Mouse (Mus musculus): ENCODE results near the gene Atrnl1. TPM values are rescaled to one million over a fixed set of nuclear protein-coding genes. Genes with fewer than 3 reads are reported as not detected.

Gene Atrnl1
- polyA plus RNA-seq, 1 experiment from 2014 or later = 5.2 TPM

DNA sequence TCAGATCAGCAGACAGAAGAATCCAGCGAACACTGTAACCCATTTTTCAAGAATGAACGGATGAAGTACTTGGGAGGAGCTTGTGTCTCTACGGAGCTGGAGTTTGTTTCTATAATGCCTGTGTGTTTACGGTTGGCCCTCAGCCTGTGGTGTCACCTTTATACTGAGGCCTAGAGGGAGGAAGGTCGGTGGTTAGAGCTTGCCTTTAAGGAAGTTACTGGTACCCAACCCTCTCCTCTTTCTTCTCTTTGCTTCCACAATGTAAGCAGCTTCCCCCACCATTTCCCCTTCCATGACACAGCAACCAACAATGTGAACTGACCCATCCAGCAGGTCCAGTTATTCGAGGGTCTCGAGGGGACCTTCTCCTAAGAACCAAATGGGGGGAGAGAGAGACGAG lies 475.9 kb downstream of the Atrnl1 start:
- 95% methylated on average over 8 of the region's 8 CpGs for WGBS
- H3K27ac ChIP-seq (replicated peaks; ENCODE audit: low read depth, low read length) = no peak overlapping the region
- no peaks in the 10 kb centered on the region for H3K27me3 ChIP-seq (ENCODE audit: control insufficient read depth, insufficient read depth, low read length)
- no peak overlapping the region for H3K4me3 ChIP-seq (ENCODE audit: low read depth, low read length)
- H3K9ac ChIP-seq (ENCODE audit: low read length) = no peak overlapping the region
- peaks cover 6% of the 10 kb centered on the region for H3K4me1 ChIP-seq (ENCODE audit: control insufficient read depth, insufficient read depth, low read length)
- DNase-seq (ENCODE audit: low spot score) (no peak), ATAC-seq (ENCODE audit: insufficient number of reproducible peaks, low FRiP score, low TSS enrichment, low read depth) (no peak)
- no peak overlapping the region for H3K4me2 ChIP-seq (ENCODE audit: low read depth, severe bottlenecking)
- no peaks in the 10 kb centered on the region for H3K9me3 ChIP-seq (ENCODE audit: control insufficient read depth, low read length)
- H3K36me3 ChIP-seq (ENCODE audit: control insufficient read depth, insufficient read depth, low read length) = no peaks in the 10 kb centered on the region

- no peak overlapping the region for H3K9ac ChIP-seq (ENCODE audit: low read length)
- H3K4me3 ChIP-seq (ENCODE audit: low read depth, low read length) = no peak overlapping the region
- no peak overlapping the region for H3K27ac ChIP-seq (replicated peaks; ENCODE audit: low read depth, low read length)
- H3K4me2 ChIP-seq (ENCODE audit: low read depth, severe bottlenecking) = no peak overlapping the region
- DNase-seq (ENCODE audit: low spot score) (no peak), ATAC-seq (ENCODE audit: insufficient number of reproducible peaks, low FRiP score, low TSS enrichment, low read depth) (no peak)
- no peaks in the 10 kb centered on the region for H3K27me3 ChIP-seq (ENCODE audit: control insufficient read depth, insufficient read depth, low read length)
- no peaks in the 10 kb centered on the region for H3K36me3 ChIP-seq (ENCODE audit: control insufficient read depth, insufficient read depth, low read length)
- no peaks in the 10 kb centered on the region for H3K9me3 ChIP-seq (ENCODE audit: control insufficient read depth, low read length)
- WGBS = 83% methylated on average over 1 of the region's 1 CpGs
- peaks cover 6% of the 10 kb centered on the region for H3K4me1 ChIP-seq (ENCODE audit: control insufficient read depth, insufficient read depth, low read length)
Measured at GRCm38 (mm10) chr19:58087901-58088300, 477.1 kb downstream of the Atrnl1 start.

DNA sequence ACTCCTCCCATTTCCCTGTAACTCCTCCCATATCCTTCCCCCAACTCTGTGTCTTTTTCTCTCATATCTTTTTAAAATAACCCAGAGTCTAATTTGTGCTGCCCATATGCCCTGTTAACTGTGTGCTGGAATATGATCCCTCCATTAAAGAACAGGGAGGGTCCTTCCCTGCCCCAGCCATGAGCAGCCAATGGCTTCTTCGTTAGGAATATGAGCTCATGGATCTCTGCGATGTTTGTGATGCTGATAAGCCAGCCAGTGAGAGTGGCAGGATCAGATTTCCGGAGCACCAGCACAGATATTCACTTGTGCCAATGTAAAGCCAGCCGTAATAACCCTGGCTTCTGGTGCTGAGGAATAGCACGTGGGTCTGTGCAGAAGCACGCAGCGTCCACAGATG lies 477.6 kb downstream of the Atrnl1 start:
- DNase-seq (ENCODE audit: low spot score) (no peak), ATAC-seq (ENCODE audit: insufficient number of reproducible peaks, low FRiP score, low TSS enrichment, low read depth) (peak; percentile 60; the same call in 1 of the 2 replicates)
- Histone ChIP-seq H3K4me3 (ENCODE audit: low read depth, low read length) (no peak overlapping the region), H3K27ac (replicated peaks; ENCODE audit: low read depth, low read length) (no peak overlapping the region), H3K9ac (ENCODE audit: low read length) (no peak overlapping the region), H3K27me3 (ENCODE audit: control insufficient read depth, insufficient read depth, low read length) (no peaks in the 10 kb centered on the region), H3K4me2 (ENCODE audit: low read depth, severe bottlenecking) (no peak overlapping the region), H3K9me3 (ENCODE audit: control insufficient read depth, low read length) (no peaks in the 10 kb centered on the region), H3K36me3 (ENCODE audit: control insufficient read depth, insufficient read depth, low read length) (no peaks in the 10 kb centered on the region), H3K4me1 (ENCODE audit: control insufficient read depth, insufficient read depth, low read length) (peaks cover 6% of the 10 kb centered on the region)
- 42% methylated on average over 7 of the region's 7 CpGs for WGBS

- no peak overlapping the region for H3K9ac ChIP-seq (ENCODE audit: low read length)
- H3K27me3 ChIP-seq (ENCODE audit: control insufficient read depth, insufficient read depth, low read length) = no peaks in the 10 kb centered on the region
- ATAC-seq (ENCODE audit: insufficient number of reproducible peaks, low FRiP score, low TSS enrichment, low read depth) (no peak), DNase-seq (ENCODE audit: low spot score) (no peak)
- H3K9me3 ChIP-seq (ENCODE audit: control insufficient read depth, low read length) = no peaks in the 10 kb centered on the region
- 93% methylated on average over 16 of the region's 16 CpGs for WGBS
- H3K4me2 ChIP-seq (ENCODE audit: low read depth, severe bottlenecking) = no peak overlapping the region
- H3K27ac ChIP-seq (replicated peaks; ENCODE audit: low read depth, low read length) = no peak overlapping the region
- peaks cover 18% of the 10 kb centered on the region for H3K4me1 ChIP-seq (ENCODE audit: control insufficient read depth, insufficient read depth, low read length)
- no peaks in the 10 kb centered on the region for H3K36me3 ChIP-seq (ENCODE audit: control insufficient read depth, insufficient read depth, low read length)
- no peak overlapping the region for H3K4me3 ChIP-seq (ENCODE audit: low read depth, low read length)
Measured at GRCm38 (mm10) chr19:58091911-58092310, 481.1 kb downstream of the Atrnl1 start.

DNA sequence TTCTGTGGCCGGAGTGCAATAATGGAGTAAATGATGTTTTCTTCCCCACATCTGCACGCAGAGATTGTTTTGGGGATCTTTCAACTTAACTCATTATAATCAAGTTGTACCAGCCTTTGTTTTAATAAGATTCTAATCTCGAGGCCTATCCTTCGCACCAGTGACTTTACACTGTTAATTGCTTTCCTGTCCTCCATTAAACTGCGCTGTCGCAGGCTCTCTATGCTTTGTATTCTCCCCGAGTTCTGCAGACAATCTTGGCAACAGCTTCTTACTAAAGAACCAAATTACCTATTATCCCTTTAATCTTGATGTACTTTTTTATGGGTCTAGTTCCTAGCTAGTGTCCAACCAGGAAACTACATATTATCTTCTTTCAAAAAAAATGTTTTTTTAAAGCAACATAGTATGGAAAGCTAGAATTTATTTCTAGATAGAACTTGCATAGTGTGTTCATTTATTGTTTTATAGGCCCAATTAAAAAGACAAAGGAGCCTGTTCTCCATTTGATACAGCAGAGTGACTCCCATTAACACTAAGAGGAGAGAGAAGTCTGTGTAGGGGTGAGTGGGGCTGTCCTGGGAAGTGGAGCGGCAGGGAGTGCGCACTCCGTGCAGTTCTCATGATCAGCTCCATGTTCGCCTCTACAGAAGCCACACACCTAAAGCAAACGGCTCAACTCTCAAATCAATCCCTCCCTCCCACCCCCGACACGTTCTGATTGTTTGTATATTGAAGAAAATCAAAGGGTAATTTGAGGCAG lies 484.1 kb downstream of the Atrnl1 start:
- no peaks in the 10 kb centered on the region for H3K9me3 ChIP-seq (ENCODE audit: control insufficient read depth, low read length)
- WGBS = 32% methylated on average over 14 of the region's 14 CpGs
- peaks cover 12% of the 10 kb centered on the region for H3K4me1 ChIP-seq (ENCODE audit: control insufficient read depth, insufficient read depth, low read length)
- DNase-seq (ENCODE audit: low spot score) = no peak
- H3K36me3 ChIP-seq (ENCODE audit: control insufficient read depth, insufficient read depth, low read length) = no peaks in the 10 kb centered on the region
- no peak overlapping the region for H3K9ac ChIP-seq (ENCODE audit: low read length)
- no peak for ATAC-seq (ENCODE audit: insufficient number of reproducible peaks, low FRiP score, low TSS enrichment, low read depth)
- H3K27me3 ChIP-seq (ENCODE audit: control insufficient read depth, insufficient read depth, low read length) = no peaks in the 10 kb centered on the region
- H3K27ac ChIP-seq (replicated peaks; ENCODE audit: low read depth, low read length) = no peak overlapping the region
- H3K4me3 ChIP-seq (ENCODE audit: low read depth, low read length) = no peak overlapping the region
- H3K4me2 ChIP-seq (ENCODE audit: low read depth, severe bottlenecking) = no peak overlapping the region

DNA sequence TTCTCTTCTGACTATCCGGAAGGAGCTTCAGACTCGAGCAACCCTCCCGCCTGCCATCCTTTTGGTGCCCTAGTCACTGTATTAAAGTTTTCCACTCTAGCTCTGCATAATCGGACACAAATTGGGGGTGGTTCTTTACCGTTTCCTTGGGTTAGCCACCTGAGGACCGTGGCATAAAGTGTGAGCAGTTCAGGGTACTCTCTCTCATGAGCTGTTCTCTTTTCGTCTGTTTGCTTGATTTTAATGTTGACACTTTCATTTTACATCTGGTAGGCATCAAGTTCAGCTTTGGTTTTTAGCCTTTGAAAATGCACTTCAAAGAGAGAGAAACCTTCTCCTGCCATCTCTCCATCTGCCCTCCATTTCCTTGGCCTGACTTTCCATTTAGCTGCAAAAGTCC lies 484.9 kb downstream of the Atrnl1 start:
- ATAC-seq (ENCODE audit: insufficient number of reproducible peaks, low FRiP score, low TSS enrichment, low read depth) (no peak), DNase-seq (ENCODE audit: low spot score) (no peak)
- no peak overlapping the region for H3K4me2 ChIP-seq (ENCODE audit: low read depth, severe bottlenecking)
- H3K36me3 ChIP-seq (ENCODE audit: control insufficient read depth, insufficient read depth, low read length) = no peaks in the 10 kb centered on the region
- H3K9me3 ChIP-seq (ENCODE audit: control insufficient read depth, low read length) = no peaks in the 10 kb centered on the region
- H3K27ac ChIP-seq (replicated peaks; ENCODE audit: low read depth, low read length) = no peak overlapping the region
- no peak overlapping the region for H3K9ac ChIP-seq (ENCODE audit: low read length)
- no peak overlapping the region for H3K4me3 ChIP-seq (ENCODE audit: low read depth, low read length)
- H3K27me3 ChIP-seq (ENCODE audit: control insufficient read depth, insufficient read depth, low read length) = no peaks in the 10 kb centered on the region
- peaks cover 12% of the 10 kb centered on the region for H3K4me1 ChIP-seq (ENCODE audit: control insufficient read depth, insufficient read depth, low read length)
- 41% methylated on average over 7 of the region's 7 CpGs for WGBS

DNA sequence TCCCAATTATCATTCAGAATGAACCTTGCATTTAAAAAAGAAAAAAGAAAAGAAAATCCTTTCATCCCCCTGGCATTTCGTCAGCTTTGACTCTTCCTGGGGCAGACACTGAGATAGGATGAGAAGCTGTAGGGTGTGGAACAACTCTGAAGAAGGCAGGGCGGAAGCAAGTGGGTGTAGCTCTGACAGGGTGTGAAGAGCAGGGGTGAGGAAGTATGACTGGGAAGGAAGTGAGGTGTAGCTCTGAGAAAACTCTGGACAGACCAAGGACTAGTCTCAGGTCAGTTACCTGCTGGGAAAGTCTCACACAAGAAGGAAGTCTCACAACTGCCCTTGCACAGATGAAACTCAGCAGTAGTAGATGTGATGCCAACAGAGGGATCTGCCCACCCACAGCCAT lies 486.4 kb downstream of the Atrnl1 start:
- Histone ChIP-seq H3K4me1 (ENCODE audit: control insufficient read depth, insufficient read depth, low read length) (peaks cover 12% of the 10 kb centered on the region), H3K27ac (replicated peaks; ENCODE audit: low read depth, low read length) (no peak overlapping the region), H3K9me3 (ENCODE audit: control insufficient read depth, low read length) (no peaks in the 10 kb centered on the region), H3K4me3 (ENCODE audit: low read depth, low read length) (no peak overlapping the region), H3K27me3 (ENCODE audit: control insufficient read depth, insufficient read depth, low read length) (no peaks in the 10 kb centered on the region), H3K9ac (ENCODE audit: low read length) (no peak overlapping the region), H3K4me2 (ENCODE audit: low read depth, severe bottlenecking) (no peak overlapping the region), H3K36me3 (ENCODE audit: control insufficient read depth, insufficient read depth, low read length) (no peaks in the 10 kb centered on the region)
- ATAC-seq (ENCODE audit: insufficient number of reproducible peaks, low FRiP score, low TSS enrichment, low read depth) (no peak), DNase-seq (ENCODE audit: low spot score) (no peak)
- 90% methylated on average over 2 of the region's 2 CpGs for WGBS

DNA sequence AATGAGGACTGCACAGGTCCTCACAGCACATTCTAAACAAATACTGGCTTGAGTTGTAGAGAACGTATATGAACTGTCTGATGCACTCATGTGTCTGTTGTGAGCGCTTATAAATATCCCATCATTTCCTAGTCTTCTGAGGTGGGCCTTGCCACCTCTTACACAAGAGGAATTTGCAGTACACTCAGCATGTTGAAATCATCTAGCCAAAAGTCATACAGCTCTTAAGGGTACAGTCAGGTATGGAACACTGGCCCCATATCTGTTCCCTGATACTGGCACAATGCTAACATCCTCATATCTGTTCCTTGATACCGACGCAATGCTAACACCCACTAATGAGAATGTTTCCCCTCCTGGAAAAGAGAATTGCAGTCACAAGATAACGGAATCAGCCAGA lies 488.7 kb downstream of the Atrnl1 start:
- no peak overlapping the region for H3K9ac ChIP-seq (ENCODE audit: low read length)
- 92% methylated on average over 5 of the region's 5 CpGs for WGBS
- no peak overlapping the region for H3K4me2 ChIP-seq (ENCODE audit: low read depth, severe bottlenecking)
- peaks cover 15% of the 10 kb centered on the region for H3K4me1 ChIP-seq (ENCODE audit: control insufficient read depth, insufficient read depth, low read length)
- H3K9me3 ChIP-seq (ENCODE audit: control insufficient read depth, low read length) = no peaks in the 10 kb centered on the region
- DNase-seq (ENCODE audit: low spot score) (no peak), ATAC-seq (ENCODE audit: insufficient number of reproducible peaks, low FRiP score, low TSS enrichment, low read depth) (no peak)
- no peak overlapping the region for H3K4me3 ChIP-seq (ENCODE audit: low read depth, low read length)
- no peaks in the 10 kb centered on the region for H3K27me3 ChIP-seq (ENCODE audit: control insufficient read depth, insufficient read depth, low read length)
- no peaks in the 10 kb centered on the region for H3K36me3 ChIP-seq (ENCODE audit: control insufficient read depth, insufficient read depth, low read length)
- no peak overlapping the region for H3K27ac ChIP-seq (replicated peaks; ENCODE audit: low read depth, low read length)

- ATAC-seq (ENCODE audit: insufficient number of reproducible peaks, low FRiP score, low TSS enrichment, low read depth) = no peak
- 87% methylated on average over 4 of the region's 4 CpGs for WGBS
- no peaks in the 10 kb centered on the region for H3K36me3 ChIP-seq (ENCODE audit: control insufficient read depth, insufficient read depth, low read length)
- peaks cover 14% of the 10 kb centered on the region for H3K4me1 ChIP-seq (ENCODE audit: control insufficient read depth, insufficient read depth, low read length)
- H3K9me3 ChIP-seq (ENCODE audit: control insufficient read depth, low read length) = no peaks in the 10 kb centered on the region
- H3K27me3 ChIP-seq (ENCODE audit: control insufficient read depth, insufficient read depth, low read length) = no peaks in the 10 kb centered on the region
- DNase-seq (ENCODE audit: low spot score) = no peak
- no peak overlapping the region for H3K4me3 ChIP-seq (ENCODE audit: low read depth, low read length)
- no peak overlapping the region for H3K4me2 ChIP-seq (ENCODE audit: low read depth, severe bottlenecking)
- H3K27ac ChIP-seq (replicated peaks; ENCODE audit: low read depth, low read length) = no peak overlapping the region
- no peak overlapping the region for H3K9ac ChIP-seq (ENCODE audit: low read length)
Measured at GRCm38 (mm10) chr19:58100381-58100780, 489.5 kb downstream of the Atrnl1 start.

All from limb, embryonic 11.5 days (tissue).